Mouse (Mus musculus) C2C12 (cell line): ENCODE measurements around the gene Hmgb1.

Experiments
- CTCF ChIP-seq: IDR thresholded peaks from one replicate; pipeline ENCODE4 v1.5.1; 2011; ENCODE audit not compliant: control insufficient read depth, insufficient read depth, insufficient read length
- MAX ChIP-seq: IDR thresholded peaks from one replicate; pipeline ENCODE4 v1.6.1; 2011; ENCODE audit warnings: mild to moderate bottlenecking, control low read depth

- TF ChIP-seq MAX, result no peak
- no peak for TF ChIP-seq CTCF
These were observed 13.3 kb downstream of the Hmgb1 start for GRCm38 (mm10) chr5:149170841-149171588.
